Mouse (Mus musculus) ES-Bruce4 (cell line): ENCODE results near the gene Tmc5.

Source experiments
- CTCF ChIP-seq: IDR thresholded peaks from one replicate; pipeline ENCODE4 v1.8.1; 2011; ENCODE audit warnings: low read depth, low read length
- EP300 ChIP-seq: IDR thresholded peaks from 2 replicates; pipeline ENCODE4 v1.6.1; 2011; ENCODE audit warnings: low read depth, low read length; ENCODE audit not compliant: insufficient read depth

GRCm38 (mm10) chr7:118610721-118611120, 13.6 kb downstream of the Tmc5 start:
- no peak for TF ChIP-seq CTCF
- TF ChIP-seq EP300, result no peak
